Mouse (Mus musculus) neural tube, embryonic 12.5 days (tissue): Measurements from ENCODE around the gene Trp53bp2. TPM values are rescaled to one million over a fixed set of nuclear protein-coding genes. Genes with fewer than 3 reads are reported as not detected.

ENCODE experiments used
- ATAC-seq: fragments of 200-750 bp; cut with Nextera tagmentation; 2 replicates; pipeline ENCODE4 v1.8.0; 2017; ENCODE audit warnings: low read depth, mild to moderate bottlenecking, moderate TSS enrichment, moderate library complexity; ENCODE audit not compliant: low FRiP score
- H3K27ac ChIP-seq: fragments of 300-500 bp; sonication (generic); 2 replicates; pipeline ENCODE4 v1.5.1; 2016
- H3K27me3 ChIP-seq: fragments of 300-500 bp; sonication (generic); replicated peaks from 2 replicates; pipeline ENCODE4 v1.6.1; 2016; ENCODE audit warnings: mild to moderate bottlenecking
- H3K36me3 ChIP-seq: fragments of 300-500 bp; sonication (generic); 2 replicates; pipeline ENCODE4 v1.6.1; 2016; ENCODE audit warnings: mild to moderate bottlenecking
- H3K4me1 ChIP-seq: fragments of 300-500 bp; sonication (generic); 2 replicates; pipeline ENCODE4 v1.6.1; 2016
- H3K4me2 ChIP-seq: fragments of 300-500 bp; sonication (generic); replicated peaks from 2 replicates; pipeline ENCODE4 v1.6.1; 2016; ENCODE audit warnings: mild to moderate bottlenecking
- H3K4me3 ChIP-seq: fragments of 300-500 bp; sonication (generic); 2 replicates; pipeline ENCODE4 v1.5.1; 2016
- H3K9ac ChIP-seq: fragments of 300-500 bp; sonication (generic); 2 replicates; pipeline ENCODE4 v1.6.1; 2016; ENCODE audit warnings: mild to moderate bottlenecking
- H3K9me3 ChIP-seq: fragments of 300-500 bp; sonication (generic); 2 replicates; pipeline ENCODE4 v1.6.1; 2016; ENCODE audit warnings: mild to moderate bottlenecking
- whole genome bisulfite sequencing: fragments of 180-500 bp; shearing (Covaris S2); methylation state at CpG from one replicate; pipeline ENCODE4 v1.1.7; 2016; 5-methylcytosine and 5-hydroxymethylcytosine counted together
- polyA plus RNA-seq: library from polyadenylated mRNA; unstranded; fragments of >200 nt; fragmentation: Nextera tagmentation; extraction: Ambion mirVana; gene quantifications from 2 replicates; pipeline ENCODE4 v1.2.1, GENCODE M21; 2016

Trp53bp2 gene
- polyA plus RNA-seq, 1 experiment from 2014 or later = 32.2 TPM

- 87% methylated on average over 5 of the region's 5 CpGs for WGBS
These were observed 66.2 kb downstream of the Trp53bp2 start for GRCm38 (mm10) chr1:182475005-182475796.

GRCm38 (mm10) chr1:182478935-182479334 lies 70.0 kb downstream of the Trp53bp2 start:
- H3K4me3 ChIP-seq = no peak overlapping the region
- no peak for ATAC-seq
- no peaks in the 10 kb centered on the region for H3K27me3 ChIP-seq
- no peak overlapping the region for H3K4me2 ChIP-seq
- peaks cover 74% of the 10 kb centered on the region for H3K36me3 ChIP-seq
- no peak overlapping the region for H3K27ac ChIP-seq
- WGBS = 93% methylated on average over 4 of the region's 4 CpGs
- H3K9ac ChIP-seq = no peak overlapping the region
- H3K9me3 ChIP-seq = no peaks in the 10 kb centered on the region
- no peaks in the 10 kb centered on the region for H3K4me1 ChIP-seq

More at GRCm38 (mm10) chr1:182475005-182475796, 66.2 kb downstream of the Trp53bp2 start:
- H3K4me2 ChIP-seq = no peak overlapping the region
- H3K4me1 ChIP-seq = no peaks in the 10 kb centered on the region
- peaks cover 77% of the 10 kb centered on the region for H3K36me3 ChIP-seq
- H3K27me3 ChIP-seq = no peaks in the 10 kb centered on the region
- ATAC-seq = no peak
- H3K4me3 ChIP-seq = no peak overlapping the region
- H3K9ac ChIP-seq = no peak overlapping the region
- H3K27ac ChIP-seq = no peak overlapping the region
- H3K9me3 ChIP-seq = no peaks in the 10 kb centered on the region

GRCm38 (mm10) chr1:182481138-182481537 lies 72.2 kb downstream of the Trp53bp2 start:
- H3K27me3 ChIP-seq = no peaks in the 10 kb centered on the region
- no peak for ATAC-seq
- no peak overlapping the region for H3K9ac ChIP-seq
- WGBS = 93% methylated on average over 7 of the region's 7 CpGs
- H3K4me2 ChIP-seq = no peak overlapping the region
- H3K36me3 ChIP-seq = peaks cover 79% of the 10 kb centered on the region
- no peak overlapping the region for H3K27ac ChIP-seq
- H3K4me1 ChIP-seq = no peaks in the 10 kb centered on the region
- H3K9me3 ChIP-seq = no peaks in the 10 kb centered on the region
- no peak overlapping the region for H3K4me3 ChIP-seq

DNA sequence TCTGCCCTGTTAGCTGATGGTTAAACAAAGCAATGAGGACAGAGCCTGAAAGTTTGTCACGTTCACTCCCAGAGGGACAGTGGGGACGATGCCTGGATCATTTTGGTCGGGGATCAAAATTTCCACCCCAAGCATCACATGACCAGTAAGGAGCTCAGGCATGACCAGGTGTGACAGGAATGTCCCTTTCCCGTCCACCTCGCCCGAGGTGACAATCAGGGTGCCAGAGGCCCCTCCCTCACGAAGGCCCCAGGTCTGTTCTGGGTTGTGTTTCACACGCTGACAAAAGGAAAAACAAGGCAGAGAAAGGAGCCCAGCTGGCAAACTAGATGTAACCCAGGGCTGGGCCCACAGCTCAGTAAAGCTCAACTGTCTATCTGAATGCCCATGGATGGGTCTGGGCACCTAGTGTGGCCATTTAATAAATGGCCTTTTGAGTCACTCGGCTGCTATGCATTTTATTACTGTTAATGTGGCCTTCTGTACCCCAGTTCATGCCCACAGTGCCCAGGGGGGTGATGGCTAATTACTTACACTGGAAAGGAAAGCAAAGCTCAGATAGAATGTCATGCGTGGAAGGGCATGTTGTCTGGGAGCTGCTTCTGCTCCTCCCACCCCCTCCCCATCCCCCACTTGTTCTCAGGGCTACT lies 72.8 kb downstream of the Trp53bp2 start:
- WGBS = 87% methylated on average over 10 of the region's 10 CpGs
- no peak overlapping the region for H3K9ac ChIP-seq
- no peaks in the 10 kb centered on the region for H3K9me3 ChIP-seq
- H3K36me3 ChIP-seq = peaks cover 85% of the 10 kb centered on the region
- no peak for ATAC-seq
- H3K4me3 ChIP-seq = no peak overlapping the region
- no peak overlapping the region for H3K27ac ChIP-seq
- no peaks in the 10 kb centered on the region for H3K27me3 ChIP-seq
- no peaks in the 10 kb centered on the region for H3K4me1 ChIP-seq
- no peak overlapping the region for H3K4me2 ChIP-seq

GRCm38 (mm10) chr1:182482991-182483909 lies 74.3 kb downstream of the Trp53bp2 start:
- no peaks in the 10 kb centered on the region for H3K4me1 ChIP-seq
- no peak overlapping the region for H3K4me3 ChIP-seq
- ATAC-seq = no peak
- no peak overlapping the region for H3K4me2 ChIP-seq
- no peak overlapping the region for H3K27ac ChIP-seq
- no peak overlapping the region for H3K9ac ChIP-seq
- no peaks in the 10 kb centered on the region for H3K27me3 ChIP-seq
- 90% methylated on average over 14 of the region's 14 CpGs for WGBS
- no peaks in the 10 kb centered on the region for H3K9me3 ChIP-seq
- H3K36me3 ChIP-seq = peaks cover 84% of the 10 kb centered on the region

- Histone ChIP-seq H3K9ac (no peak overlapping the region), H3K27me3 (no peaks in the 10 kb centered on the region), H3K4me1 (no peaks in the 10 kb centered on the region), H3K4me2 (no peak overlapping the region), H3K4me3 (no peak overlapping the region), H3K36me3 (peaks cover 86% of the 10 kb centered on the region), H3K27ac (no peak overlapping the region), H3K9me3 (no peaks in the 10 kb centered on the region)
- ATAC-seq = no peak
- WGBS = 92% methylated on average over 12 of the region's 12 CpGs
These were observed 74.9 kb downstream of the Trp53bp2 start for GRCm38 (mm10) chr1:182483910-182484274.

DNA sequence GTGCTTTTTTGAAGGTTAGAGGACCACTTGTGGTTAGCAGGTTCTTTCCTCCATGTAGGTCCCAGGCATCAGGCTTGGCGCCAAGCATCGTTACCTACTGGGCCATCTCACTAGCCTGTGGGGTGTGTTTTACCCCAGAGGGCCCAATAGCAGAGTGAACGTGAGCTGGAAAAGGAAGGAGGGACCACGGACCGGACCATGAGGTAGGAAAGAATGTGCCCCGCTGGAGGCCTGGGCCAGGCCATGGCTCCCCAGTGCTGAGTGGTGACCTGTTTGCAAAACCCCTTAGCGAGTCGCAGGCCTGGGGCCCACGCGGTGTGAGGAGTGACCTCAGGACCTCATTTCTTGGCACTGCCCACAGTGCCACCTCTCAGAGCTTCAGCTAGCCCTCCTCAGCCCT lies 79.5 kb downstream of the Trp53bp2 start:
- peaks cover 67% of the 10 kb centered on the region for H3K36me3 ChIP-seq

GRCm38 (mm10) chr1:182489803-182490452 lies 81.0 kb downstream of the Trp53bp2 start:
- H3K9ac ChIP-seq = no peak overlapping the region

More for the DNA sequence above, 79.5 kb downstream of the Trp53bp2 start:
- WGBS = 93% methylated on average over 10 of the region's 10 CpGs
- H3K9me3 ChIP-seq = no peaks in the 10 kb centered on the region
- peaks cover 8% of the 10 kb centered on the region; the same call in 1 of the 2 replicates for H3K4me1 ChIP-seq
- H3K27me3 ChIP-seq = no peaks in the 10 kb centered on the region
- no peak overlapping the region for H3K27ac ChIP-seq
- no peak overlapping the region for H3K9ac ChIP-seq
- H3K4me3 ChIP-seq = no peak overlapping the region
- H3K4me2 ChIP-seq = no peak overlapping the region
- ATAC-seq = no peak

DNA sequence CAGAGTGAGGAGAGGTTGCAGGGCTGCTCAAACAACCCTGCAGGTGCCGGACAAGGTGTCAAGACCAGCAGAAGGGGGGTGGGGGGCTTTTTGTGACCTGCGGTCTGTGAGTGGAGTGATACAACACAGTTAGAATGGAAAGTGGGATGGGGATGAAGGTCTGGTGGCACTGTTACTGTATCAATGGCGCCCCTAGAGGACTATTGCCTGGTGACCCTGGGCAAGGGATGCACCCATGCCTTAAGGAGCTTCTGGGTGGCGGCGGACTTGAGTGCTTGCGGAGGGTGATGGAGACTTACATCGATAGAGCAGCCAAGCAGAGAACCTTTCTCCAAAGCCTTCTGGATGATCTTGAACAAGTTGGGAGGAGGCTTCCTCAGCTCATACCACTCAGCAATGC lies 81.6 kb downstream of the Trp53bp2 start:
- Histone ChIP-seq H3K27me3 (no peaks in the 10 kb centered on the region), H3K9ac (no peak overlapping the region), H3K4me3 (no peak overlapping the region), H3K4me2 (no peak overlapping the region), H3K9me3 (no peaks in the 10 kb centered on the region), H3K27ac (no peak overlapping the region), H3K36me3 (peaks cover 47% of the 10 kb centered on the region), H3K4me1 (peaks cover 11% of the 10 kb centered on the region; the same call in 1 of the 2 replicates)
- ATAC-seq = peak; percentile 10; the same call in 1 of the 2 replicates
- WGBS = 85% methylated on average over 7 of the region's 7 CpGs

More at GRCm38 (mm10) chr1:182489803-182490452, 81.0 kb downstream of the Trp53bp2 start:
- 12% methylated on average over 21 of the region's 21 CpGs for WGBS
- Histone ChIP-seq H3K9me3 (no peaks in the 10 kb centered on the region), H3K4me2 (peak overlapping the region; percentile 55), H3K4me1 (peaks cover 11% of the 10 kb centered on the region; the same call in 1 of the 2 replicates), H3K27ac (no peak overlapping the region), H3K4me3 (peak overlapping the region; percentile 9; the same call in 1 of the 2 replicates), H3K27me3 (no peaks in the 10 kb centered on the region), H3K36me3 (peaks cover 54% of the 10 kb centered on the region)
- ATAC-seq = peak; percentile 90

DNA sequence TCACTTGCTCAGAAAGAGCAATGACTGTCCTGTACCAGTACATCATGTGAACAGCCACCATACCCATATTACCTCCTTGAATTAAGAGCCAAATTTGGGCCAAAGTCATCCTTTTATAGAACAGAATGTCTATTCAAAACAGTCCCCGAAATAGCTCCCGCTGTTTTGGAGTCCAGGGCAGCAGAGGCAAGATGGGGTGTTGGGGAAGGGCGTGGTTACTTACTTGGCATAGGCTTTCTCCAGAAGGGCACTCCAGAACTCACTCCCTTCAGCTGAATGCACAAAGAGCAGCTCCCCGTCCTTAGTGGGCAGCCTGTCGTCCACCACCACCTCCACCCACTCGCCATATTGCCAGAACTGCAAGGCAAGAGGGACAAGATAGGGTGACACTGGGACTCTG lies 82.9 kb downstream of the Trp53bp2 start:
- Histone ChIP-seq H3K27me3 (no peaks in the 10 kb centered on the region), H3K36me3 (peaks cover 38% of the 10 kb centered on the region), H3K9me3 (no peaks in the 10 kb centered on the region), H3K27ac (no peak overlapping the region), H3K4me2 (no peak overlapping the region), H3K4me1 (peaks cover 11% of the 10 kb centered on the region; the same call in 1 of the 2 replicates), H3K4me3 (no peak overlapping the region), H3K9ac (no peak overlapping the region)
- 91% methylated on average over 6 of the region's 6 CpGs for whole genome bisulfite sequencing
- ATAC-seq = no peak

DNA sequence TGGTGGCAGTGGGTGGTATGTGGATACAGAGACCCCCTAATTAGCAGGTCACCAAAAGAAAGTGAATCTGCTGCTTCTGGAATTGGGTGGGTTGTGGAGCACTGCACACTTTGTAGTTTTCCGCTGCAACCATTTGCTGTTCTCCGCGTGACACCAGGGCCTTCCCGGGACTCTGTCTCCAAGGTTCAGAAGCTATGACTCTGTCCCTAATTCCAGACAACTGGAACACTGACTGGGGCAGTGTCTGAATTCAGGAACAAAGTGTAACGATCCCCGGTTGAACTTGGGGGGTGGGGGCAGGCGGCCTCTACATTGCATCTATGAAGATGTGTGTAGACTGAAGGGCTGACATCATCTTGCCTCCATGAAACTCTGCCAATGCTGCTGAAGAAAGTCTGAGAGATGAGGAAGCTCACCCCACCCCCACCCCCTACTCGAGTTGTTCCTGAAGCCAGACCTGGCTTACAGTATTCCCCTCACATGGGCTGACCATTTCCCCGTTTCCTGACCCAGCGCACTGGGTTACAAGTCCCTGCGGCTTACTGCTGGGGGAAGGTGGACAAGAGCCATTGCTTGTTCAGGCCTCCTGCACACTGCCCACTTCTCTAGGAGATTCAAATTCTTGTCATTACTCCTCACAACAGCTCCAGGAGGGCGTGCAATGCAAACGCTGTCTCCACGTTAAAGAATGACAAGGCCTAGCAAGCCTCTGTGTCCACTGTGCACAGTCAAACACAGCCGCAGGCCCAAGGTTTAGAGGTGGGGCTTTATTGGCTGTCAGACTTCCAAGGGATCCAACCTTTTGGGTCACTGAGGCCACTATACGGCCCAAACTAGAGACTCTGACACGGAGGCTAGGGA lies 85.5 kb downstream of the Trp53bp2 start:
- Histone ChIP-seq H3K9me3 (no peaks in the 10 kb centered on the region), H3K9ac (no peak overlapping the region), H3K4me2 (no peak overlapping the region), H3K27me3 (no peaks in the 10 kb centered on the region), H3K36me3 (peaks cover 14% of the 10 kb centered on the region; the same call in 1 of the 2 replicates), H3K27ac (no peak overlapping the region), H3K4me1 (peaks cover 13% of the 10 kb centered on the region), H3K4me3 (no peak overlapping the region)
- ATAC-seq = no peak
- 73% methylated on average over 17 of the region's 17 CpGs for WGBS
